Mouse (Mus musculus) MEL (cell line): ENCODE data around the gene Tnni3k.

Experiments used
- CHD2 ChIP-seq: IDR thresholded peaks from 2 replicates; pipeline ENCODE4 v1.6.1; 2011; ENCODE audit warnings: low read length, improper control_type of control experiment
- CTCF ChIP-seq, 3 experiments: IDR thresholded peaks in 2 of 3; conservative IDR thresholded peaks in 1 of 3; 2 replicates each; pipeline ENCODE4 v1.5.1; 2011 to 2012; ENCODE audit warnings: low read length in 3 of 3, low read depth in 2 of 3, mild to moderate bottlenecking in 2 of 3, improper control_type of control experiment in 1 of 3, inconsistent platforms in 1 of 3, mixed read lengths in 1 of 3, moderate library complexity in 1 of 3; ENCODE audit not compliant: control insufficient read depth in 1 of 3, insufficient read depth in 1 of 3, poor library complexity in 1 of 3, severe bottlenecking in 1 of 3
- ELF1 ChIP-seq: IDR thresholded peaks from 2 replicates; pipeline ENCODE4 v1.6.1; 2014; ENCODE audit warnings: low read depth, mild to moderate bottlenecking, inconsistent platforms, low read length, improper control_type of control experiment, moderate library complexity
- ETS1 ChIP-seq: IDR thresholded peaks from 2 replicates; pipeline ENCODE4 v1.6.1; 2012; ENCODE audit warnings: low read depth, mild to moderate bottlenecking, inconsistent platforms, low read length, improper control_type of control experiment, moderate library complexity
- MAFK ChIP-seq: IDR thresholded peaks from 2 replicates; pipeline ENCODE4 v1.6.1; 2011; ENCODE audit warnings: low read depth, mild to moderate bottlenecking, low read length, improper control_type of control experiment, borderline replicate concordance
- MXI1 ChIP-seq: IDR thresholded peaks from 2 replicates; pipeline ENCODE4 v1.6.1; 2011; ENCODE audit warnings: mild to moderate bottlenecking, low read depth, low read length, improper control_type of control experiment
- MYC ChIP-seq: IDR thresholded peaks from 2 replicates; pipeline ENCODE4 v1.6.1; 2011; ENCODE audit warnings: low read depth, mild to moderate bottlenecking, low read length, improper control_type of control experiment, moderate library complexity
- NELFE ChIP-seq: IDR thresholded peaks from 2 replicates; pipeline ENCODE4 v1.6.1; 2011; ENCODE audit warnings: low read depth, low read length, improper control_type of control experiment
- POLR2A ChIP-seq, 2 experiments: IDR thresholded peaks; 2 replicates each; pipeline ENCODE4 v1.6.1; 2011 to 2012; ENCODE audit warnings: low read length in 2 of 2, mild to moderate bottlenecking in 2 of 2, control low read depth in 1 of 2, improper control_type of control experiment in 1 of 2, low read depth in 1 of 2, moderate library complexity in 1 of 2; ENCODE audit not compliant: control insufficient read depth in 1 of 2, insufficient read depth in 1 of 2, poor library complexity in 1 of 2
- TAL1 ChIP-seq: IDR thresholded peaks from 2 replicates; pipeline ENCODE4 v1.6.1; 2012; ENCODE audit warnings: mild to moderate bottlenecking, inconsistent platforms, low read length, moderate library complexity, mixed read lengths
- USF2 ChIP-seq, 2 experiments: IDR thresholded peaks; 2 replicates each; pipeline ENCODE4 v1.6.1; 2011 to 2012; ENCODE audit warnings: improper control_type of control experiment in 2 of 2, low read length in 2 of 2, borderline replicate concordance in 1 of 2, inconsistent platforms in 1 of 2, low read depth in 1 of 2, mild to moderate bottlenecking in 1 of 2; ENCODE audit not compliant: insufficient read depth in 1 of 2
- ZC3H11A ChIP-seq: IDR thresholded peaks from 2 replicates; pipeline ENCODE4 v1.6.1; 2012; ENCODE audit warnings: low read depth, mild to moderate bottlenecking, inconsistent platforms, low read length, improper control_type of control experiment
- ZMIZ1 ChIP-seq: IDR thresholded peaks from 2 replicates; pipeline ENCODE4 v1.6.1; 2012; ENCODE audit warnings: low read depth, mild to moderate bottlenecking, inconsistent platforms, low read length, improper control_type of control experiment, moderate library complexity

DNA sequence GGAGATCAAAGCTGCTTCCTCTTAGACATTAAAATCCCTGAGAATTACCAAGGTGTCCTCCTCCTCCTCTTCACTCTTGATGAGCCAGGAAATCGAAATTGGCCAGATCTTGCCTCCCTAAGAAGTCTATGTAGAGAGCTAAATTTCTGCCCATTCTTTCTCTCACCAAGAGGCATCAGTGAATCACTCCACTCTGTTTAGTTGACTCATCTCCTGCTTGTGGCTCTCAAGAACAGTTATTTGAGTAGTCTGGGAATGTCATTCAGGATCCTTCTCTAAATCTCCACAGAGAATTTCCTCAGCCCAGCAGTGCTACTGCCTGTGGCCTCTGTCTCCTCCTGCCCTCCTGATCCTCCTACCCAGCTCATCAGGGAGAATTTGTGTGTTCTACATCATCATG is 139.6 kb downstream of the Tnni3k start:
- TF ChIP-seq CTCF (IDR thresholded peaks at IDR 0.05 in 2 of 3, conservative IDR thresholded peaks at IDR 0.05 in 1 of 3; ENCODE audit: control insufficient read depth in 1 of 3, insufficient read depth in 1 of 3, low read depth in 2 of 3, low read length in 3 of 3, poor library complexity in 1 of 3, severe bottlenecking in 1 of 3) (no peak), USF2 (IDR thresholded peaks at IDR 0.05; ENCODE audit: borderline replicate concordance in 1 of 2, insufficient read depth in 1 of 2, low read depth in 1 of 2, low read length in 2 of 2) (no peak), POLR2A (IDR thresholded peaks at IDR 0.05; ENCODE audit: control insufficient read depth in 1 of 2, insufficient read depth in 1 of 2, low read depth in 1 of 2, low read length in 2 of 2, poor library complexity in 1 of 2) (no peak), MYC (no peak), ZC3H11A (no peak), ETS1 (no peak), MAFK (no peak), ELF1 (no peak), CHD2 (no peak), TAL1 (no peak), NELFE (no peak), ZMIZ1 (no peak), MXI1 (no peak)
